Mouse (Mus musculus): ENCODE results near the gene Nol9. TPM values are rescaled to one million over a fixed set of nuclear protein-coding genes. Genes with fewer than 3 reads are reported as not detected.

Gene Nol9
- total and polyA plus RNA-seq, 2 experiments, result 6.1 to 12.3 TPM

DNA sequence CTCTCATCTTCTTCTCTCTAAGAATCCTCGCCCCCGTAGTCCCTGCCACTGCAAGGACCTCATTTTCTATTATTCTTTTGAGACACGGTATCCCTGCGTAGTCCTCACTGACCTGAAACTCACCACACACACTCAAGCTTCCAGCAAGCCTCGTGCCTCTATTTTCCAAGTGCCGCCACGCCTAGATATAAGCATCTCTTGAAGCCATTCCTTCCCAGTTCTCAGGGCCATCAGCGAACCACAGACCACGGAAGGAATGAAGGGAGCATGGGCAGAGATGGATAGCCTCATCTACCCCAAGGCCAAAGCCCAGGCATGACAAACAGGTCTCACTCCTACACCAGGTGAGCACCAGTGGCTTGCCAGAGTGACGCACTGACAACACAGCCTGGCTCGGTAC, 14.6 kb upstream of the Nol9 start:
- H3K4me3 ChIP-seq (ENCODE audit: insufficient read depth, low read depth, low read length), result no peak overlapping the region
- 87% methylated on average over 11 of the region's 11 CpGs for WGBS
- no peak overlapping the region for H3K9ac ChIP-seq (ENCODE audit: low read depth, low read length)
- peaks cover 21% of the 10 kb centered on the region for H3K4me1 ChIP-seq (ENCODE audit: control insufficient read depth, insufficient read depth, low read length)
- DNase-seq (ENCODE audit: extremely low read depth, low read depth, low spot score), result no peak
- H3K36me3 ChIP-seq (ENCODE audit: control insufficient read depth, insufficient read depth, low read length), result no peaks in the 10 kb centered on the region
- no peak for TF ChIP-seq POLR2A (IDR thresholded peaks at IDR 0.05; ENCODE audit: extremely low read depth, insufficient read depth, low read length)
- no peak for TF ChIP-seq CTCF (IDR thresholded peaks at IDR 0.05; ENCODE audit: low read depth, low read length)
- no peaks in the 10 kb centered on the region for H3K27me3 ChIP-seq (ENCODE audit: control insufficient read depth, insufficient read depth, low read length)
- peaks cover 19% of the 10 kb centered on the region for H3K79me2 ChIP-seq (ENCODE audit: control insufficient read depth, insufficient read depth, low read length)
- H3K27ac ChIP-seq (replicated peaks; ENCODE audit: insufficient read depth, low read depth, low read length), result no peak overlapping the region

DNA sequence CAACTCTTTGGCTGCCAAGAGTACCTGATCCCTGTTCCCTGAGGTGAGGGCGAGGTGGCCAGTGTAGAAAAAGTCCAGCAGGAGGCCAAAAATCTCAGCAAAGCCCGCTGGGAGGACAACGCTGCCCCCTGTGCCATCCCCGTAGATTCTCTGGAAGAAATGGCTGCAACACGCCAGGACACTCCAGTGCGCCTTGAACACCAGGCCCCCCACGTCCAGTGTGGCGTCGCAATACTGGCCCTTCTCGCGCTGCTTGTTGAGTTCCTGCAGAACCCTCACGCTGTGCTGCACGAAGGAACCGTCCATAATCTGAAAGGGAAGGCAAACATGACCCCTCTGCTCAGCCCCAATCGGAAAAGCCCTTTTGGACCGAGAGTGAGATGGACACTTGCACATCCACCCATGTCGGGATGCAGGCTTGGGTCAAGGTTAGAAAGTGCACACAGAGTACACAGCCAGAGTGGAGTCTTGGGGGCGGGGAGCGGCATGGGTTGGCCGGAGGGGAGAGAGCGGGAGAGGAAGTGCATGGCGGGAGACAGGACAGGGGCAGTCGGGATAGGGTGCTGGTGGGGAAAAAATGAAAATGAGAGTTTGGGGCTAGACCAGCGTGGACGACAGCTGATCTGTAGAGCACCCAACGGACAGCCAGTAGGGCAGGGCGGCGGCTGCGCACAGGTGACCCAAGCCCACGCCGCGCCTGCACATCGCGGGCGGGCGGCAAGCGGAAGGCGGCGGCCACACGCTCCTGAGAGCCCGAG, 12.2 kb upstream of the Nol9 start:
- Histone ChIP-seq H3K9ac (ENCODE audit: low read depth, low read length) (peak overlapping the region; percentile 85), H3K4me3 (ENCODE audit: insufficient read depth, low read depth, low read length) (peak overlapping the region; percentile 71), H3K36me3 (ENCODE audit: control insufficient read depth, insufficient read depth, low read length) (no peaks in the 10 kb centered on the region), H3K79me2 (ENCODE audit: control insufficient read depth, insufficient read depth, low read length) (peaks cover 19% of the 10 kb centered on the region), H3K4me1 (ENCODE audit: control insufficient read depth, insufficient read depth, low read length) (peaks cover 21% of the 10 kb centered on the region), H3K27me3 (ENCODE audit: control insufficient read depth, insufficient read depth, low read length) (no peaks in the 10 kb centered on the region), H3K27ac (replicated peaks; ENCODE audit: insufficient read depth, low read depth, low read length) (peak overlapping the region; percentile 72)
- TF ChIP-seq POLR2A (IDR thresholded peaks at IDR 0.05; ENCODE audit: extremely low read depth, insufficient read depth, low read length), result no peak
- TF ChIP-seq CTCF (IDR thresholded peaks at IDR 0.05; ENCODE audit: low read depth, low read length), result 0 out of 2 replicates have a peak, but pooled peaks have one; percentile 10
- DNase-seq (ENCODE audit: extremely low read depth, low read depth, low spot score), result peak; percentile 91
- 2% methylated on average over 38 of the region's 41 CpGs for WGBS

DNA sequence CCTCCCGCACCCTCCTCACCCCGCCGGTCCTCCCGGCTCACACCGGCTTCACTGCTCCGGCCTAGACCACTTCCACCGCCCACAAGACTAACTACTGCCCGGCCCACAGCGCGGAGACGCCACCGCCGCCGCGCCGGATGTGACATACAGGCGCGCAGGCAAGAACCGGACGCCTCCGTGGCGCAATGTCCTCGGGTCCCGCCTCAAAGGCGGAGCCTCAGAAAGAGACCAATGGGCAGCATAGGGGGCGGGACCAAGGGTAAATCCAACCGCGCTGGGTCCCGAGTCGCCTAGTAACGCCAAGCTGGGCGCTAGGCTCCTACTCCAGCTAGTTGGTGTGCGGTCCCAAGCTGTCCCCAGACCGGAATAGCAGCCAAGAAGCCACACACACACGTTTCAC, 11.6 kb upstream of the Nol9 start, which contains the start of gene Zbtb48:
Zbtb48 (minus strand) TSS at position 148 of the 400 bp plus-strand sequence.
- no peaks in the 10 kb centered on the region for H3K36me3 ChIP-seq (ENCODE audit: control insufficient read depth, insufficient read depth, low read length)
- H3K4me1 ChIP-seq (ENCODE audit: control insufficient read depth, insufficient read depth, low read length), result peaks cover 21% of the 10 kb centered on the region
- no peak for TF ChIP-seq CTCF (IDR thresholded peaks at IDR 0.05; ENCODE audit: low read depth, low read length)
- TF ChIP-seq POLR2A (IDR thresholded peaks at IDR 0.05; ENCODE audit: extremely low read depth, insufficient read depth, low read length), result peak; percentile 67
- peak; percentile 85 for DNase-seq (ENCODE audit: extremely low read depth, low read depth, low spot score)
- WGBS, result under 1% methylated on average over 35 of the region's 35 CpGs
- no peaks in the 10 kb centered on the region for H3K27me3 ChIP-seq (ENCODE audit: control insufficient read depth, insufficient read depth, low read length)
- peak within 1 kb of the TSS; percentile 85 for H3K9ac ChIP-seq (ENCODE audit: low read depth, low read length)
- H3K4me3 ChIP-seq (ENCODE audit: insufficient read depth, low read depth, low read length), result peak within 1 kb of the TSS; percentile 71
- H3K27ac ChIP-seq (replicated peaks; ENCODE audit: insufficient read depth, low read depth, low read length), result peak within 1 kb of the TSS; percentile 72
- peaks cover 19% of the 10 kb centered on the region for H3K79me2 ChIP-seq (ENCODE audit: control insufficient read depth, insufficient read depth, low read length)

DNA sequence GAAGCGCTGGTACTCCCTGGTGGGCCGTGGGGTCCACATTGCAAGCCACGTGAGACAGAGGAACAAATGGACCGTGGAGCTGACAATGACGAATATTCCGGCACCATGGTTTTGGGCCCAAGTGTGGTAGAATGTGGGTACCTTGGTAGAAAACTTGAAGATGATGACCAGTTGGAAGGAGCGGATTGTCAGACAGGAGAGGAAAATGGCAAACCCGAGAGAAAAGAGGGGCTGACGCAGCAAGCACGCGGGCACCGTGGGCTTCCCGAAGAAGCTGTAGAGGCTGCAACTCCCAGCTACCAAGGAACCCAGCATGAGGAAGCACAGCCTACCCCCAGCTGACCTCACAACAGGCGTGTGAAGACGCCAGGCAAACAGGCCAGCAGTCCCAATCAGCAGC, 10.7 kb upstream of the Nol9 start:
- TF ChIP-seq POLR2A (IDR thresholded peaks at IDR 0.05; ENCODE audit: extremely low read depth, insufficient read depth, low read length) (no peak), CTCF (IDR thresholded peaks at IDR 0.05; ENCODE audit: low read depth, low read length) (no peak)
- DNase-seq (ENCODE audit: extremely low read depth, low read depth, low spot score), result no peak
- no peak overlapping the region for H3K27ac ChIP-seq (replicated peaks; ENCODE audit: insufficient read depth, low read depth, low read length)
- H3K27me3 ChIP-seq (ENCODE audit: control insufficient read depth, insufficient read depth, low read length), result no peaks in the 10 kb centered on the region
- no peak overlapping the region for H3K9ac ChIP-seq (ENCODE audit: low read depth, low read length)
- WGBS, result 77% methylated on average over 15 of the region's 15 CpGs
- H3K79me2 ChIP-seq (ENCODE audit: control insufficient read depth, insufficient read depth, low read length), result peaks cover 19% of the 10 kb centered on the region
- no peak overlapping the region for H3K4me3 ChIP-seq (ENCODE audit: insufficient read depth, low read depth, low read length)
- no peaks in the 10 kb centered on the region for H3K36me3 ChIP-seq (ENCODE audit: control insufficient read depth, insufficient read depth, low read length)
- peaks cover 21% of the 10 kb centered on the region for H3K4me1 ChIP-seq (ENCODE audit: control insufficient read depth, insufficient read depth, low read length)

DNA sequence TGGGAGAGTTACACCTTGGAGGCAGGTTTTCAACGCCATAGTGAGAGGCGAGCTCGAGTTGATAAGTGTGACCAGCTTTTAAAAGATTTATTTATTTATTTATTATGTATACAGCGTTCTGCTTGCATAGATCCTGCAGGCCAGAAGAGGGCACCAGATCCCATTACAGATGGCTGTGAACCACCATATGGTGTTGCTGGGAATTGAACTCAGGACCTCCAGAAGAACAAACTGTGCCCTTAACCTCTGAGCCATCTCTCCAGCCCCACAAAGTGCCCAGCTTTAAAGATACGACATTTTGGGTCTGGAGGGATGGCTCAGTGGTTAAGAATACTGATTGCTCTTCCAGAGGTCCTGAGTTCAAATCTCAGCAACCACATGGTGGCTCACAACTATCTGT, 10.0 kb upstream of the Nol9 start:
- Histone ChIP-seq H3K27me3 (ENCODE audit: control insufficient read depth, insufficient read depth, low read length) (no peaks in the 10 kb centered on the region), H3K36me3 (ENCODE audit: control insufficient read depth, insufficient read depth, low read length) (no peaks in the 10 kb centered on the region), H3K79me2 (ENCODE audit: control insufficient read depth, insufficient read depth, low read length) (peaks cover 19% of the 10 kb centered on the region), H3K4me3 (ENCODE audit: insufficient read depth, low read depth, low read length) (no peak overlapping the region), H3K4me1 (ENCODE audit: control insufficient read depth, insufficient read depth, low read length) (peaks cover 21% of the 10 kb centered on the region), H3K9ac (ENCODE audit: low read depth, low read length) (no peak overlapping the region), H3K27ac (replicated peaks; ENCODE audit: insufficient read depth, low read depth, low read length) (no peak overlapping the region)
- 58% methylated on average over 5 of the region's 5 CpGs for WGBS
- no peak for TF ChIP-seq POLR2A (IDR thresholded peaks at IDR 0.05; ENCODE audit: extremely low read depth, insufficient read depth, low read length)
- peak; percentile 36 for TF ChIP-seq CTCF (IDR thresholded peaks at IDR 0.05; ENCODE audit: low read depth, low read length)
- no peak for DNase-seq (ENCODE audit: extremely low read depth, low read depth, low spot score)

DNA sequence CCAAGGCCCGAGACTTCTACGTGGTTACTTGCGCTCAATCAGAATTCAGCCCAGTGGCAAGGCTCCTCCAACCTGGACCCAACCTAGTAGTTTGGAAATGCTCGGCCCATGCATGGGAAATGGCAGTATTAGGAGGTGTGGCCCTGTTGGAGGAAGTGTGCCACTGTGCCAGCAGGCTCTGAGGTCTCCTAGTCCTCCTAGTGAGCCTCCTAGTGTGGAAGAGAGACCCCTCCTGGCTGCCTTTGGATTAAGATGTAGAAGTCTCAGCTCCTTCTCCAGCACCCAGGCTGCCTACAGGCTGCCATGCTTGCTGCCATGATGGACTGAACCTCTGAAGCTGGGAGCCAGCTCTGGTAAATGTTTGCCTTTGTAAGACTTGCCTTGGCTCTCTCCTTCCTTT, 9.1 kb upstream of the Nol9 start:
- Histone ChIP-seq H3K27me3 (ENCODE audit: control insufficient read depth, insufficient read depth, low read length) (no peaks in the 10 kb centered on the region), H3K9ac (ENCODE audit: low read depth, low read length) (no peak overlapping the region), H3K4me3 (ENCODE audit: insufficient read depth, low read depth, low read length) (no peak overlapping the region), H3K79me2 (ENCODE audit: control insufficient read depth, insufficient read depth, low read length) (peaks cover 14% of the 10 kb centered on the region), H3K27ac (replicated peaks; ENCODE audit: insufficient read depth, low read depth, low read length) (no peak overlapping the region), H3K36me3 (ENCODE audit: control insufficient read depth, insufficient read depth, low read length) (no peaks in the 10 kb centered on the region), H3K4me1 (ENCODE audit: control insufficient read depth, insufficient read depth, low read length) (peaks cover 19% of the 10 kb centered on the region)
- WGBS, result 92% methylated on average over 4 of the region's 4 CpGs
- TF ChIP-seq CTCF (IDR thresholded peaks at IDR 0.05; ENCODE audit: low read depth, low read length) (no peak), POLR2A (IDR thresholded peaks at IDR 0.05; ENCODE audit: extremely low read depth, insufficient read depth, low read length) (no peak)
- DNase-seq (ENCODE audit: extremely low read depth, low read depth, low spot score), result no peak
